Mouse (Mus musculus): ENCODE results near the gene Trim47. TPM values are rescaled to one million over a fixed set of nuclear protein-coding genes. Genes with fewer than 3 reads are reported as not detected.

Gene Trim47
- polyA plus RNA-seq (2015; fragmentation: Nextera tagmentation; extraction: Ambion mirVana) = 79.1 and 91.1 TPM in 2 replicates

GRCm38 (mm10) chr11:116127156-116127980, at the start of gene Trim47:
Gene Trim47 (minus strand): TSS chr11:116127210.
- ATAC-seq (replicated peaks; ENCODE audit: insufficient number of reproducible peaks, insufficient read depth, low FRiP score, low read depth) = no peak; the same call in 1 of the 2 replicates
- Histone ChIP-seq H3K27me3 (no peaks in the 10 kb centered on the region), H3K27ac (peak within 1 kb of the TSS; percentile 39; the same call in 1 of the 2 replicates), H3K9me3 (replicated peaks) (no peaks in the 10 kb centered on the region), H3K4me3 (no peak within 1 kb of the TSS), H3K4me1 (replicated peaks) (peaks cover 40% of the 10 kb centered on the region), H3K4me2 (peak within 1 kb of the TSS; percentile 41), H3K9ac (peak within 1 kb of the TSS; percentile 9; the same call in 1 of the 2 replicates), H3K36me3 (peaks cover 39% of the 10 kb centered on the region)
- 22% methylated on average over 23 of the region's 23 CpGs for WGBS

GRCm38 (mm10) chr11:116176010-116176409, 49.0 kb upstream of the Trim47 start:
- Histone ChIP-seq H3K4me1 (replicated peaks) (no peaks in the 10 kb centered on the region), H3K27ac (no peak overlapping the region), H3K36me3 (peaks cover 83% of the 10 kb centered on the region), H3K27me3 (no peaks in the 10 kb centered on the region), H3K4me3 (no peak overlapping the region), H3K9ac (no peak overlapping the region), H3K9me3 (replicated peaks) (no peaks in the 10 kb centered on the region), H3K4me2 (no peak overlapping the region)
- 86% methylated on average over 7 of the region's 7 CpGs for WGBS
- no peak for ATAC-seq (replicated peaks; ENCODE audit: insufficient number of reproducible peaks, insufficient read depth, low FRiP score, low read depth)

- Histone ChIP-seq H3K27ac (no peak overlapping the region), H3K9me3 (replicated peaks) (no peaks in the 10 kb centered on the region), H3K27me3 (no peaks in the 10 kb centered on the region), H3K4me3 (no peak overlapping the region), H3K9ac (no peak overlapping the region), H3K36me3 (peaks cover 72% of the 10 kb centered on the region), H3K4me2 (no peak overlapping the region), H3K4me1 (replicated peaks) (no peaks in the 10 kb centered on the region)
- WGBS = 90% methylated on average over 22 of the region's 22 CpGs
- no peak for ATAC-seq (replicated peaks; ENCODE audit: insufficient number of reproducible peaks, insufficient read depth, low FRiP score, low read depth)
These were observed 47.9 kb upstream of the Trim47 start for GRCm38 (mm10) chr11:116174775-116175448.

DNA sequence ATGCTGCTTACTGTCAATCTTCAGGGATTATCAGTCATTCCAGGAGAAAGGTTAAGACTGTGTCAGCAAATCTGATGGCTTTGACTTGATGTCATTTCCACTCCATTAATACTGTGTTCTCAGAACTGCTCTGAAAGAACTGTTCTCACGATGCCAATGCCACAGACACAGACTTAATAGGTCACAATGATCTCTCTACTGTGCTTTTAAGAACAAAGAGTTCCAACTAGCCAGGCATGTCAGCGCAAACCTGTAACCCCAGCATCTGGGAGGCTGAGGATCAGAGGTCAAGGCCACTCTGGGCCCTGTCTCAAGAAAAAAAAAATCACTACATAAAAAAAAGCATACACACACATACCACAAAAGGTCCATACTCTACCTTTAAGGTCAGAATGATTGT, 44.9 kb upstream of the Trim47 start:
- H3K9ac ChIP-seq = no peak overlapping the region
- peaks cover 48% of the 10 kb centered on the region for H3K36me3 ChIP-seq
- no peak for ATAC-seq (replicated peaks; ENCODE audit: insufficient number of reproducible peaks, insufficient read depth, low FRiP score, low read depth)
- H3K4me1 ChIP-seq (replicated peaks) = peaks cover 8% of the 10 kb centered on the region
- no peaks in the 10 kb centered on the region for H3K27me3 ChIP-seq
- H3K27ac ChIP-seq = no peak overlapping the region
- 83% methylated on average over 2 of the region's 2 CpGs for WGBS
- no peak overlapping the region for H3K4me2 ChIP-seq
- no peak overlapping the region for H3K4me3 ChIP-seq
- no peaks in the 10 kb centered on the region for H3K9me3 ChIP-seq (replicated peaks)

- Histone ChIP-seq H3K4me3 (no peak overlapping the region), H3K9ac (no peak overlapping the region), H3K27ac (no peak overlapping the region), H3K9me3 (replicated peaks) (no peaks in the 10 kb centered on the region), H3K4me2 (no peak overlapping the region), H3K4me1 (replicated peaks) (peaks cover 19% of the 10 kb centered on the region), H3K27me3 (no peaks in the 10 kb centered on the region), H3K36me3 (peaks cover 40% of the 10 kb centered on the region)
- ATAC-seq (replicated peaks; ENCODE audit: insufficient number of reproducible peaks, insufficient read depth, low FRiP score, low read depth) = no peak
- 79% methylated on average over 5 of the region's 5 CpGs for WGBS
These were observed 43.2 kb upstream of the Trim47 start for GRCm38 (mm10) chr11:116170003-116170800.

DNA sequence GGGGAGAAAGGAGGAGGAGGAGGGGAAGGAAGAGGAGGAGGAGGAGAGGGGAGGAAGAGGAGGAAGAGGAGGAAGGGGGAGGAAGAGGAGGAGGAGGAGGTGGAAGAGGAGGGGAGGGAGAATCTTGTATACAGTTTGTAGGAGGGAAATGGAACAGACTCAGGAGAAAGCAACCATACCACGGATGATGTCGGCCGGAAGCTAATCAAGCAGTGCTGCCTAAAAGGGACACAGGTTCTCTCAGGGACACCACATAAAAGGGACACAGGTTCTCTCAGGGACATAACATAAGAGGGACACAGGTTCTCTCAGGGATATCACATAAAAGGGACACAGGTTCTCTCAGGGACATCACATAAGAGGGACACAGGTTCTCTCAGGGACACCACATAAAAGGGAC, 42.2 kb upstream of the Trim47 start:
- Histone ChIP-seq H3K9ac (no peak overlapping the region), H3K36me3 (peaks cover 30% of the 10 kb centered on the region), H3K4me1 (replicated peaks) (peaks cover 19% of the 10 kb centered on the region), H3K9me3 (replicated peaks) (no peaks in the 10 kb centered on the region), H3K4me3 (no peak overlapping the region), H3K27ac (no peak overlapping the region), H3K4me2 (no peak overlapping the region), H3K27me3 (no peaks in the 10 kb centered on the region)
- WGBS = 73% methylated on average over 3 of the region's 3 CpGs
- no peak for ATAC-seq (replicated peaks; ENCODE audit: insufficient number of reproducible peaks, insufficient read depth, low FRiP score, low read depth)

- peak within 1 kb of the TSS; percentile 73 for H3K4me3 ChIP-seq
- peaks cover 19% of the 10 kb centered on the region for H3K4me1 ChIP-seq (replicated peaks)
- H3K36me3 ChIP-seq = peaks cover 21% of the 10 kb centered on the region
- under 1% methylated on average over 40 of the region's 40 CpGs for WGBS
- peak; percentile 96 for ATAC-seq (replicated peaks; ENCODE audit: insufficient number of reproducible peaks, insufficient read depth, low FRiP score, low read depth)
- no peaks in the 10 kb centered on the region for H3K9me3 ChIP-seq (replicated peaks)
- H3K9ac ChIP-seq = peak within 1 kb of the TSS; percentile 75
- H3K27ac ChIP-seq = peak within 1 kb of the TSS; percentile 96
- H3K27me3 ChIP-seq = no peaks in the 10 kb centered on the region
- peak within 1 kb of the TSS; percentile 83 for H3K4me2 ChIP-seq
These were observed 41.0 kb upstream of the Trim47 start, which contains the start of gene Fbf1 for GRCm38 (mm10) chr11:116167884-116168439. Gene Fbf1 (minus strand): TSS chr11:116168166.

GRCm38 (mm10) chr11:116167232-116167631, 40.2 kb upstream of the Trim47 start:
- Histone ChIP-seq H3K9me3 (replicated peaks) (no peaks in the 10 kb centered on the region), H3K4me3 (peak overlapping the region; percentile 73), H3K27me3 (no peaks in the 10 kb centered on the region), H3K4me2 (peak overlapping the region; percentile 83), H3K36me3 (peaks cover 14% of the 10 kb centered on the region), H3K27ac (peak overlapping the region; percentile 96), H3K9ac (peak overlapping the region; percentile 75), H3K4me1 (replicated peaks) (peaks cover 21% of the 10 kb centered on the region)
- WGBS = 4% methylated on average over 6 of the region's 6 CpGs
- ATAC-seq (replicated peaks; ENCODE audit: insufficient number of reproducible peaks, insufficient read depth, low FRiP score, low read depth) = no peak

DNA sequence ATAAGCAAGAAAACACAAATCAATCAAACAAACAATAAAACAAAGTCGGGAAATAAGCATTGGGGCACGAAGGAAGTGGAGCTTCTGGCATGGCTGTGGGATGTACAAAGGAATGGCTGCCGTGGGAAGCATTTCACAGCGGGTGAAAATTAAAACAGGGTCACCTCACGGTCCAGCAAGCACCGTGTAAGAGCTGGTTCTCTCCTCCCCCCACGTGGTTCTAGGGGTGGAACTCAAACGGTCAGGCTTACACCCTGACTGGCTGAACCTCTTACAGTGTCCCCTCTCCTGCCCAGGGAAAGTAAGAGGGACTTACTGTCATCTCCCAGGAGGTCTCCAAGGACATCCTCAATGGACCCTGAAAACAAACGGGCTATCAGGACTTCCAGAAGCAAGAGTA, 36.0 kb upstream of the Trim47 start:
- Histone ChIP-seq H3K9ac (no peak overlapping the region), H3K4me3 (no peak overlapping the region), H3K27me3 (no peaks in the 10 kb centered on the region), H3K27ac (no peak overlapping the region), H3K9me3 (replicated peaks) (no peaks in the 10 kb centered on the region), H3K4me2 (no peak overlapping the region), H3K4me1 (replicated peaks) (peaks cover 18% of the 10 kb centered on the region), H3K36me3 (peaks cover 20% of the 10 kb centered on the region)
- no peak for ATAC-seq (replicated peaks; ENCODE audit: insufficient number of reproducible peaks, insufficient read depth, low FRiP score, low read depth)
- WGBS = 57% methylated on average over 9 of the region's 9 CpGs

DNA sequence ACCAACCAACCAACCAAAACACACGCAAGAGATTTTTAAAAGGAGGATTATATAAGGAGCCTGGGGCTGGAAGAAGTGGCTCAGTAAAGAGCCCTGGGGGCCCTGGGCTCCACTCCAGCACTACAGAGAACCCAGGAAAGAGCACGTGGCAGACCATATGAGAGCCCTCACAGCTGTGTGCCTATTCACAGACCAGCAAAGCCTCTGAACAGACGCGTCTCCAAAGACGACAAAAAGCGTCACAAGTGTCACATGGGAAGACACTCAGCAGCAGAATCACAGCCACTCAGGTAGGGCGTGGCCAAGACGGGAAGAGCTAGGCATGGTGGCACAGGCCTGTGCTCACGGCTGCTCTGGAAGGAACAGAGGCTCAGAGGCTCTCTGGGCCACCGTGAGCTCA, 35.1 kb upstream of the Trim47 start:
- Histone ChIP-seq H3K4me2 (no peak overlapping the region), H3K27ac (no peak overlapping the region), H3K9me3 (replicated peaks) (no peaks in the 10 kb centered on the region), H3K36me3 (peaks cover 25% of the 10 kb centered on the region), H3K27me3 (no peaks in the 10 kb centered on the region), H3K9ac (no peak overlapping the region), H3K4me1 (replicated peaks) (peaks cover 17% of the 10 kb centered on the region), H3K4me3 (no peak overlapping the region)
- WGBS = 72% methylated on average over 10 of the region's 10 CpGs
- no peak for ATAC-seq (replicated peaks; ENCODE audit: insufficient number of reproducible peaks, insufficient read depth, low FRiP score, low read depth)

DNA sequence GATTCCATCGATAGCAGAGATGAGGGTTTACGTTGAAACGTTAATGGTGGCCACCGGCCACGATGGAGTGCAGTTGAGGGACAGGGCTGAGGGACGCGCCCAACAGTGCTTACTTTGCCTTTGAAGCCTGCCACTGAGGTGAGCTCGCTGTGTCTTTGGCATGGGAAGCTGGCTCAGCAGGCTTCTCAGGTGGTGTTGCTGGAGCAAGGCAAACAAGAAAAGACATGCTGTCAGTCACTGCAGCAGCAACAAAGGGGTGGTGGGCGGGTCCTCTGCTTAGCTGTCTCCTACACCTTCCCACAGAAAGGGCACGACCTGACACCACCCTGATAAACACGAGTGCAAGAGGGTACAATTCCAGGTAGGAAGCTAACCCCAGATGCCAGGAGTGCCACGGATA, 34.3 kb upstream of the Trim47 start:
- Histone ChIP-seq H3K27ac (no peak overlapping the region), H3K9ac (no peak overlapping the region), H3K4me2 (no peak overlapping the region), H3K4me1 (replicated peaks) (peaks cover 8% of the 10 kb centered on the region), H3K9me3 (replicated peaks) (no peaks in the 10 kb centered on the region), H3K27me3 (no peaks in the 10 kb centered on the region), H3K36me3 (peaks cover 32% of the 10 kb centered on the region), H3K4me3 (no peak overlapping the region)
- ATAC-seq (replicated peaks; ENCODE audit: insufficient number of reproducible peaks, insufficient read depth, low FRiP score, low read depth) = no peak
- WGBS = 69% methylated on average over 12 of the region's 12 CpGs
